Mouse (Mus musculus) bone marrow macrophage, adult 2 months (primary cell): ENCODE measurements around the gene Ano1. TPM values are rescaled to one million over a fixed set of nuclear protein-coding genes. Genes with fewer than 3 reads are reported as not detected.

Source experiments
- H3K27ac ChIP-seq: 2 replicates; pipeline ENCODE4 v1.5.1; 2012; ENCODE audit warnings: low read depth, low read length; ENCODE audit not compliant: insufficient read depth
- H3K4me1 ChIP-seq: 2 replicates; pipeline ENCODE4 v1.6.1; 2012; ENCODE audit warnings: low read length; ENCODE audit not compliant: control insufficient read depth, insufficient read depth
- H3K4me3 ChIP-seq: 2 replicates; pipeline ENCODE4 v1.5.1; 2012; ENCODE audit warnings: mild to moderate bottlenecking, low read length, moderate library complexity; ENCODE audit not compliant: insufficient read depth
- CTCF ChIP-seq: IDR thresholded peaks from 2 replicates; pipeline ENCODE4 v1.5.1; 2012; ENCODE audit warnings: low read depth, mild to moderate bottlenecking, low read length, moderate library complexity
- POLR2A ChIP-seq: IDR thresholded peaks from 2 replicates; pipeline ENCODE4 v1.6.1; 2012; ENCODE audit warnings: mild to moderate bottlenecking, low read depth, low read length, borderline replicate concordance
- polyA plus RNA-seq: library from polyadenylated mRNA; stranded (reverse); fragments of >200 nt; gene quantifications from 2 replicates; pipeline ENCODE4 v1.2.4, GENCODE M21; 2012; ENCODE audit not compliant: missing spikeins, insufficient read depth, insufficient read length

Gene Ano1
- polyA plus RNA-seq, 1 experiment, result not detected

- H3K4me1 ChIP-seq, result no peaks in the 10 kb centered on the region
- H3K27ac ChIP-seq, result no peak overlapping the region
- no peak overlapping the region for H3K4me3 ChIP-seq
- no peak for TF ChIP-seq POLR2A
- TF ChIP-seq CTCF, result no peak
Observed at GRCm38 (mm10) chr7:144626042-144626441, 125.7 kb downstream of the Ano1 start.

- H3K4me3 ChIP-seq, result no peak overlapping the region
- TF ChIP-seq CTCF (no peak), POLR2A (no peak)
- no peaks in the 10 kb centered on the region for H3K4me1 ChIP-seq
- H3K27ac ChIP-seq, result no peak overlapping the region
Observed at GRCm38 (mm10) chr7:144620721-144621681, 130.8 kb downstream of the Ano1 start.

- Histone ChIP-seq H3K4me1 (no peaks in the 10 kb centered on the region), H3K27ac (no peak overlapping the region), H3K4me3 (no peak overlapping the region)
- TF ChIP-seq POLR2A (no peak), CTCF (no peak)
Observed at GRCm38 (mm10) chr7:144620315-144620714, 131.5 kb downstream of the Ano1 start.

- TF ChIP-seq POLR2A, result no peak
- TF ChIP-seq CTCF, result no peak
- no peak overlapping the region for H3K27ac ChIP-seq
- no peak overlapping the region for H3K4me3 ChIP-seq
- H3K4me1 ChIP-seq, result no peaks in the 10 kb centered on the region
Observed at GRCm38 (mm10) chr7:144615343-144615742, 136.4 kb downstream of the Ano1 start.

GRCm38 (mm10) chr7:144612829-144613228 is 138.9 kb downstream of the Ano1 start:
- Histone ChIP-seq H3K27ac (no peak overlapping the region), H3K4me1 (no peaks in the 10 kb centered on the region), H3K4me3 (no peak overlapping the region)
- TF ChIP-seq CTCF (no peak), POLR2A (no peak)

- no peak overlapping the region for H3K27ac ChIP-seq
- H3K4me3 ChIP-seq, result no peak overlapping the region
- no peaks in the 10 kb centered on the region for H3K4me1 ChIP-seq
- TF ChIP-seq CTCF (no peak), POLR2A (no peak)
Observed at GRCm38 (mm10) chr7:144612351-144612750, 139.4 kb downstream of the Ano1 start.

DNA sequence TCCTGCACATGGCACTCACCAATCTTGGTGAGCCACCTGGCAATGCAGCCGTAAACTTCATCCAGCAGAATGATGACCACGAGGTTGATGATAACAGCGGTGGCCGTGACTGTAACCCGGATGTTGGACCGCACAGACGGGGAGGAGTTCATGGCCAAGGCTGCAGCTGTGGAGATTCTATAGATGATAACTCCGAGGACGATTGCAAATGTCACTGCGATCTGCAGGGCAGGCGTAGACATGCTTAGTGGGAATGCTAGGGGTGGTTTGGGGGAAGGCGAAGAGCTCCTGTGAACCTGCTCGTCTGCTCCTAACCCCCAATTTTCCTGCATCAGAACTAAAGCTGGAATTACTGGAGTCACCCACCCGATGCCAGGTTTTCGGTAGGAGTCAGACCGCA is 140.2 kb downstream of the Ano1 start:
- H3K4me1 ChIP-seq, result no peaks in the 10 kb centered on the region
- H3K27ac ChIP-seq, result no peak overlapping the region
- H3K4me3 ChIP-seq, result no peak overlapping the region
- TF ChIP-seq POLR2A (no peak), CTCF (no peak)

DNA sequence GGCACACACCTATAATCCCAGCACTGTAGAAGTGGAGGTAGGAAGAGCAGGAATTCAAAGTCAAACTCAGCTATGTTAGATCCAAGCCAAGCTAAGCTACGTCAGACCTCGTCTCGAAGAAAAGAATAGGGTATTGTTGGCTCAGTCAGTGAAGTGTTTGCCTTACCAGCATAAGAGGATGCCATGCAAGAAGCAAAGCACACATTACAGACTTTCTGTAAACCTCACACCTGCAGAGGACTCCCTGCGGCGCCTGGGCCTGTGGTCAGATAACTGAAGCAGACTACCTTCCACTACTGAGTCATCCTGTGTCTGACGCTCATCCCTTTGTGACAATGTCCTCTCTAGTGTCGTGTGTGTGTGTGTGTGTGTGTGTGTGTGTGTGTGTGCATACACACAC is 142.2 kb downstream of the Ano1 start:
- TF ChIP-seq POLR2A, result no peak
- no peak for TF ChIP-seq CTCF
- H3K27ac ChIP-seq, result no peak overlapping the region

DNA sequence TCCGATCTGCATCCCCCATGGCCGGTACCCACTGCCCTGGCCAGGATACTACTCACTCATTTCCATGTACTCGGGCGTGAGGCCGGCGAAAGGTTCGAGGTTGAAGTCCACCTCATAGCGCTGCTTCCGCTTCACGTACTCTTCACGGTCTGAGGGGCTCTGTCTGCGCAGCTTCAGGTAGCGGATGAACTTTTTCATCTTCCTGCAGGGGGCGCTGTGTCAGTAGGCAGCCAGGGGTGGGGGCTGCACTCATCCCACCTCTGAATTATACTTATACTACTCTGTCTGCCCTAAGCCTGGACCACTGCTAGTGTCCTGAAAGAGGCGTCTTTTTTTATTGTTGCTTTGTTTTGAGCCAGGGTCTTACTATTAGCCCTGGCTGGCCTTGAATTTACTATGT is 143.9 kb downstream of the Ano1 start:
- H3K4me1 ChIP-seq, result no peaks in the 10 kb centered on the region
- no peak overlapping the region for H3K4me3 ChIP-seq
- TF ChIP-seq POLR2A, result no peak
- TF ChIP-seq CTCF, result peak; percentile 46; the same call in 1 of the 2 replicates
- no peak overlapping the region for H3K27ac ChIP-seq

More for the DNA sequence above, 142.2 kb downstream of the Ano1 start:
- H3K4me1 ChIP-seq, result no peaks in the 10 kb centered on the region
- H3K4me3 ChIP-seq, result no peak overlapping the region

DNA sequence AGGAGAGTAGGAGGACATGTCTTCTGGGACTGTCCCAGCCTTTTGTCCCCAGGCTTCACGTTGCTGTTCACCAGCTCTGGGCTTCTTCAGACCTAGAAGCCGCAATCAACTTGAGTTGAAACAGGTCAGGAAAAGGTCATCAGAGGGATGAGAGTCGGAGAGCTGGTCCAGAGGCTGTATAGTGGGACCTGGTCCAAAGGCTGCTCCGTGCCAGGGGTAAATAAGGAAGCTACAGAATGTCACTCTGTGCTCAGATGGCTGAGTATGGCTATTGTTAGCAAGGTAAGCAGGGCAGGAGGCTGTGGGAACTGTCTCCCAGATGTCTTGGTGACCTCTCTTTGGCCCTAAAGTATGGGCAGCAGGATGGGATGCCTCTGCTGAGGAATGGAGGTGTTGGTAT is 147.0 kb downstream of the Ano1 start:
- Histone ChIP-seq H3K4me1 (no peaks in the 10 kb centered on the region), H3K27ac (no peak overlapping the region), H3K4me3 (no peak overlapping the region)
- TF ChIP-seq CTCF, result no peak
- no peak for TF ChIP-seq POLR2A
